9 mouse cellular contexts compared by ENCODE assay signal in genomic region chr3:96558159-96558558, GRCm38 (mm10). TPM values are rescaled to one million over a fixed set of nuclear protein-coding genes. Genes with fewer than 3 reads are reported as not detected.
DNase-seq lines count a peak whose midpoint lies in the region; ATAC-seq and TF ChIP-seq lines count a peak whose summit lies in the region.
"Had no signal": no experiment of that assay in that cellular context is flagged by ENCODE, and none has a peak within 500 bp of the region (broad histone marks: within the 10 kb centered on the region; RNA-seq: fewer than 3 reads in every experiment).

No protein-coding gene starts in this region.

- peaks cover 5% of the 10 kb centered on the region for H3K36me3 ChIP-seq in testis, adult 2 months (ENCODE audit: control insufficient read depth, insufficient read depth, low read length)

- TF ChIP-seq POLR2A in testis, adult 2 months (IDR thresholded peaks at IDR 0.05; ENCODE audit: control insufficient read depth, low read depth, low read length) = no peak; the same call in 1 of the 2 replicates

- H3K27ac ChIP-seq in testis, adult 2 months (ENCODE audit: control insufficient read depth, insufficient read depth, low read depth, low read length) = peak overlapping the region; percentile 77

- ATAC-seq in erythroid progenitor cell, adult 5-6 weeks (replicated peaks; ENCODE audit: low FRiP score, poor library complexity, severe bottlenecking) = peak; percentile 35
- ATAC-seq in megakaryocyte, adult 5-6 weeks (ENCODE audit: poor library complexity, severe bottlenecking) = peak; percentile 30
- ATAC-seq in megakaryocyte progenitor cell, adult 5-6 weeks (replicated peaks; ENCODE audit: poor library complexity) = no peak

- peaks cover 6% of the 10 kb centered on the region for H3K4me1 ChIP-seq in testis, adult 2 months (ENCODE audit: control insufficient read depth, insufficient read depth, low read length)

- peak overlapping the region; percentile 84 for H3K4me3 ChIP-seq in testis, adult 2 months (ENCODE audit: control insufficient read depth, low read depth, low read length)

- no peak for DNase-seq in testis, postnatal 14 days (ENCODE audit: low spot score)
- DNase-seq in kidney, adult 18-20 months = peak; percentile 68
- DNase-seq in layer of hippocampus, adult 9-11 months = no peak
- DNase-seq in cerebellum, postnatal 36 days = no peak

- TF ChIP-seq CTCF in testis, adult 2 months (IDR thresholded peaks at IDR 0.05; ENCODE audit: control insufficient read depth, insufficient read depth, insufficient replicate concordance, low read depth, low read length) = no peak

- no peaks in the 10 kb centered on the region for H3K27me3 ChIP-seq in testis, adult 2 months (ENCODE audit: control insufficient read depth, insufficient read depth, low read length)

RNA-seq across cellular contexts. Expression of gene Txnip, which starts 0.4 kb away (rescaled TPM):
- polyA plus RNA-seq in testis, adult 2 months (2012; rRNA removed) = 73.8 and 75.5 TPM in 2 replicates
- total RNA-seq in erythroid progenitor cell, adult 5-6 weeks (2015; ENCODE audit: low replicate concordance) = 99.5 and 157 TPM in 2 replicates
- 59.8 and 70.0 TPM in 2 replicates for total RNA-seq in erythroid progenitor cell, adult 5-6 weeks (2017; ENCODE audit: low replicate concordance)
- total RNA-seq in megakaryocyte, adult 5-6 weeks (2015) = 411 and 437 TPM in 2 replicates
- total RNA-seq in megakaryocyte, adult 5-6 weeks (2017) = 356 and 357 TPM in 2 replicates
- 103 and 139 TPM in 2 replicates for total RNA-seq in megakaryocyte progenitor cell, adult 5-6 weeks (2015)
- total RNA-seq in megakaryocyte progenitor cell, adult 5-6 weeks (2017) = 94.6 and 128 TPM in 2 replicates

RNA-seq across cellular contexts. Expression of gene Gm16253, which starts 18.6 kb away (rescaled TPM):
- not detected in 2 replicates for polyA plus RNA-seq in testis, adult 2 months (2012; rRNA removed)
- total RNA-seq in erythroid progenitor cell, adult 5-6 weeks (2015; ENCODE audit: low replicate concordance) = not detected in 2 replicates
- not detected in 2 replicates for total RNA-seq in erythroid progenitor cell, adult 5-6 weeks (2017; ENCODE audit: low replicate concordance)
- total RNA-seq in megakaryocyte, adult 5-6 weeks (2015) = not detected in 2 replicates
- total RNA-seq in megakaryocyte, adult 5-6 weeks (2017) = 0.40 TPM in 1 of 2 replicates, not detected in the other
- total RNA-seq in megakaryocyte progenitor cell, adult 5-6 weeks (2015) = not detected in 2 replicates
- not detected in 2 replicates for total RNA-seq in megakaryocyte progenitor cell, adult 5-6 weeks (2017)
- total RNA-seq: common myeloid progenitor, adult 5-6 weeks had no signal

RNA-seq across cellular contexts. Expression of gene Hfe2, which starts 33.2 kb away (rescaled TPM):
- 7.8 and 9.0 TPM in 2 replicates for polyA plus RNA-seq in testis, adult 2 months (2012; rRNA removed)
- not detected in 2 replicates for total RNA-seq in erythroid progenitor cell, adult 5-6 weeks (2015; ENCODE audit: low replicate concordance)
- total RNA-seq in erythroid progenitor cell, adult 5-6 weeks (2017; ENCODE audit: low replicate concordance) = not detected in 2 replicates
- not detected in 2 replicates for total RNA-seq in megakaryocyte, adult 5-6 weeks (2015)
- not detected in 2 replicates for total RNA-seq in megakaryocyte, adult 5-6 weeks (2017)
- total RNA-seq in megakaryocyte progenitor cell, adult 5-6 weeks (2015) = not detected in 2 replicates
- total RNA-seq in megakaryocyte progenitor cell, adult 5-6 weeks (2017) = not detected in 2 replicates
- total RNA-seq: common myeloid progenitor, adult 5-6 weeks had no signal

RNA-seq across cellular contexts. Expression of gene Polr3gl, which starts 35.8 kb away (rescaled TPM):
- 13.9 and 17.8 TPM in 2 replicates for polyA plus RNA-seq in testis, adult 2 months (2012; rRNA removed)
- 29.2 and 32.7 TPM in 2 replicates for total RNA-seq in erythroid progenitor cell, adult 5-6 weeks (2015; ENCODE audit: low replicate concordance)
- 20.9 and 63.7 TPM in 2 replicates for total RNA-seq in erythroid progenitor cell, adult 5-6 weeks (2017; ENCODE audit: low replicate concordance)
- total RNA-seq in megakaryocyte, adult 5-6 weeks (2015) = 22.8 and 26.3 TPM in 2 replicates
- total RNA-seq in megakaryocyte, adult 5-6 weeks (2017) = 45.6 and 46.4 TPM in 2 replicates
- total RNA-seq in megakaryocyte progenitor cell, adult 5-6 weeks (2015) = 27.0 and 30.4 TPM in 2 replicates
- total RNA-seq in megakaryocyte progenitor cell, adult 5-6 weeks (2017) = 50.7 and 59.5 TPM in 2 replicates

RNA-seq across cellular contexts. Expression of gene Ankrd34a, which starts 38.3 kb away (rescaled TPM):
- 0.12 TPM in 1 of 2 replicates, not detected in the other for polyA plus RNA-seq in testis, adult 2 months (2012; rRNA removed)
- not detected in 2 replicates for total RNA-seq in erythroid progenitor cell, adult 5-6 weeks (2015; ENCODE audit: low replicate concordance)
- not detected in 2 replicates for total RNA-seq in erythroid progenitor cell, adult 5-6 weeks (2017; ENCODE audit: low replicate concordance)
- not detected in 2 replicates for total RNA-seq in megakaryocyte, adult 5-6 weeks (2015)
- total RNA-seq in megakaryocyte, adult 5-6 weeks (2017) = not detected in 2 replicates
- total RNA-seq in megakaryocyte progenitor cell, adult 5-6 weeks (2015) = not detected in 2 replicates
- not detected in 2 replicates for total RNA-seq in megakaryocyte progenitor cell, adult 5-6 weeks (2017)
- total RNA-seq: common myeloid progenitor, adult 5-6 weeks had no signal
